Mouse (Mus musculus): ENCODE measurements around the gene Vsig10. TPM values are rescaled to one million over a fixed set of nuclear protein-coding genes. Genes with fewer than 3 reads are reported as not detected.

Vsig10 gene
- polyA plus RNA-seq, 1 experiment from 2014 or later, result 2.7 TPM

- DNase-seq (ENCODE audit: low spot score), result no peak
- no peak overlapping the region for H3K4me3 ChIP-seq (ENCODE audit: low read depth, low read length)
- no peak overlapping the region for H3K9ac ChIP-seq (ENCODE audit: low read length)
- H3K4me1 ChIP-seq (ENCODE audit: control insufficient read depth, insufficient read depth, low read length), result peaks cover 8% of the 10 kb centered on the region; the same call in 1 of the 2 replicates
- WGBS, result 88% methylated on average over 8 of the region's 8 CpGs
- H3K36me3 ChIP-seq (ENCODE audit: control insufficient read depth, insufficient read depth, low read length), result peaks cover 5% of the 10 kb centered on the region; the same call in 1 of the 2 replicates
- no peak overlapping the region for H3K4me2 ChIP-seq (ENCODE audit: low read depth, severe bottlenecking)
- ATAC-seq (ENCODE audit: insufficient number of reproducible peaks, low FRiP score, low TSS enrichment, low read depth), result no peak
- H3K27ac ChIP-seq (replicated peaks; ENCODE audit: low read depth, low read length), result no peak overlapping the region
- no peaks in the 10 kb centered on the region for H3K9me3 ChIP-seq (ENCODE audit: control insufficient read depth, low read length)
- no peaks in the 10 kb centered on the region for H3K27me3 ChIP-seq (ENCODE audit: control insufficient read depth, insufficient read depth, low read length)
Observed at GRCm38 (mm10) chr5:117282360-117282759, 36.5 kb upstream of the Vsig10 start.

GRCm38 (mm10) chr5:117284029-117284428, 34.9 kb upstream of the Vsig10 start:
- Histone ChIP-seq H3K9me3 (ENCODE audit: control insufficient read depth, low read length) (no peaks in the 10 kb centered on the region), H3K4me2 (ENCODE audit: low read depth, severe bottlenecking) (no peak overlapping the region), H3K4me1 (ENCODE audit: control insufficient read depth, insufficient read depth, low read length) (peaks cover 12% of the 10 kb centered on the region; the same call in 1 of the 2 replicates), H3K36me3 (ENCODE audit: control insufficient read depth, insufficient read depth, low read length) (peaks cover 5% of the 10 kb centered on the region; the same call in 1 of the 2 replicates), H3K27me3 (ENCODE audit: control insufficient read depth, insufficient read depth, low read length) (no peaks in the 10 kb centered on the region), H3K9ac (ENCODE audit: low read length) (no peak overlapping the region), H3K4me3 (ENCODE audit: low read depth, low read length) (no peak overlapping the region), H3K27ac (replicated peaks; ENCODE audit: low read depth, low read length) (no peak overlapping the region)
- WGBS, result 90% methylated on average over 9 of the region's 9 CpGs
- no peak for ATAC-seq (ENCODE audit: insufficient number of reproducible peaks, low FRiP score, low TSS enrichment, low read depth)
- DNase-seq (ENCODE audit: low spot score), result no peak

- no peak for DNase-seq (ENCODE audit: low spot score)
- Histone ChIP-seq H3K27me3 (ENCODE audit: control insufficient read depth, insufficient read depth, low read length) (no peaks in the 10 kb centered on the region), H3K9me3 (ENCODE audit: control insufficient read depth, low read length) (no peaks in the 10 kb centered on the region), H3K4me3 (ENCODE audit: low read depth, low read length) (no peak overlapping the region), H3K27ac (replicated peaks; ENCODE audit: low read depth, low read length) (no peak overlapping the region), H3K36me3 (ENCODE audit: control insufficient read depth, insufficient read depth, low read length) (peaks cover 5% of the 10 kb centered on the region; the same call in 1 of the 2 replicates), H3K4me1 (ENCODE audit: control insufficient read depth, insufficient read depth, low read length) (peaks cover 12% of the 10 kb centered on the region; the same call in 1 of the 2 replicates), H3K9ac (ENCODE audit: low read length) (no peak overlapping the region), H3K4me2 (ENCODE audit: low read depth, severe bottlenecking) (no peak overlapping the region)
- no peak for ATAC-seq (ENCODE audit: insufficient number of reproducible peaks, low FRiP score, low TSS enrichment, low read depth)
- WGBS, result 92% methylated on average over 7 of the region's 7 CpGs
Observed at GRCm38 (mm10) chr5:117284682-117285081, 34.2 kb upstream of the Vsig10 start.

- ATAC-seq (ENCODE audit: insufficient number of reproducible peaks, low FRiP score, low TSS enrichment, low read depth) (no peak), DNase-seq (ENCODE audit: low spot score) (no peak)
- 86% methylated on average over 4 of the region's 4 CpGs for WGBS
- H3K27ac ChIP-seq (replicated peaks; ENCODE audit: low read depth, low read length), result no peak overlapping the region
- H3K9me3 ChIP-seq (ENCODE audit: control insufficient read depth, low read length), result no peaks in the 10 kb centered on the region
- H3K4me3 ChIP-seq (ENCODE audit: low read depth, low read length), result no peak overlapping the region
- H3K36me3 ChIP-seq (ENCODE audit: control insufficient read depth, insufficient read depth, low read length), result peaks cover 5% of the 10 kb centered on the region; the same call in 1 of the 2 replicates
- H3K27me3 ChIP-seq (ENCODE audit: control insufficient read depth, insufficient read depth, low read length), result no peaks in the 10 kb centered on the region
- H3K4me2 ChIP-seq (ENCODE audit: low read depth, severe bottlenecking), result no peak overlapping the region
- peaks cover 12% of the 10 kb centered on the region; the same call in 1 of the 2 replicates for H3K4me1 ChIP-seq (ENCODE audit: control insufficient read depth, insufficient read depth, low read length)
- H3K9ac ChIP-seq (ENCODE audit: low read length), result no peak overlapping the region
Observed at GRCm38 (mm10) chr5:117285266-117285665, 33.6 kb upstream of the Vsig10 start.

- H3K36me3 ChIP-seq (ENCODE audit: control insufficient read depth, insufficient read depth, low read length), result peaks cover 5% of the 10 kb centered on the region; the same call in 1 of the 2 replicates
- peak overlapping the region; percentile 81 for H3K4me3 ChIP-seq (ENCODE audit: low read depth, low read length)
- peaks cover 12% of the 10 kb centered on the region; the same call in 1 of the 2 replicates for H3K4me1 ChIP-seq (ENCODE audit: control insufficient read depth, insufficient read depth, low read length)
- no peaks in the 10 kb centered on the region for H3K27me3 ChIP-seq (ENCODE audit: control insufficient read depth, insufficient read depth, low read length)
- DNase-seq (ENCODE audit: low spot score), result no peak
- no peak overlapping the region for H3K27ac ChIP-seq (replicated peaks; ENCODE audit: low read depth, low read length)
- ATAC-seq (ENCODE audit: insufficient number of reproducible peaks, low FRiP score, low TSS enrichment, low read depth), result no peak
- H3K9me3 ChIP-seq (ENCODE audit: control insufficient read depth, low read length), result no peaks in the 10 kb centered on the region
- WGBS, result 45% methylated on average over 3 of the region's 3 CpGs
- H3K9ac ChIP-seq (ENCODE audit: low read length), result peak overlapping the region; percentile 92
- peak overlapping the region; percentile 58 for H3K4me2 ChIP-seq (ENCODE audit: low read depth, severe bottlenecking)
Observed at GRCm38 (mm10) chr5:117286286-117286685, 32.6 kb upstream of the Vsig10 start.

GRCm38 (mm10) chr5:117286831-117287822, 31.8 kb upstream of the Vsig10 start, which contains the start of gene Pebp1:
Gene Pebp1, minus strand, starts transcription at chr5:117287625.
- no peaks in the 10 kb centered on the region for H3K9me3 ChIP-seq (ENCODE audit: control insufficient read depth, low read length)

GRCm38 (mm10) chr5:117289646-117290045, 29.2 kb upstream of the Vsig10 start:
- Histone ChIP-seq H3K27ac (replicated peaks; ENCODE audit: low read depth, low read length) (no peak overlapping the region), H3K4me2 (ENCODE audit: low read depth, severe bottlenecking) (no peak overlapping the region), H3K4me1 (ENCODE audit: control insufficient read depth, insufficient read depth, low read length) (peaks cover 12% of the 10 kb centered on the region; the same call in 1 of the 2 replicates), H3K4me3 (ENCODE audit: low read depth, low read length) (no peak overlapping the region), H3K27me3 (ENCODE audit: control insufficient read depth, insufficient read depth, low read length) (no peaks in the 10 kb centered on the region), H3K9me3 (ENCODE audit: control insufficient read depth, low read length) (no peaks in the 10 kb centered on the region), H3K36me3 (ENCODE audit: control insufficient read depth, insufficient read depth, low read length) (no peaks in the 10 kb centered on the region; the same call in 1 of the 2 replicates), H3K9ac (ENCODE audit: low read length) (no peak overlapping the region)
- DNase-seq (ENCODE audit: low spot score), result no peak
- no peak for ATAC-seq (ENCODE audit: insufficient number of reproducible peaks, low FRiP score, low TSS enrichment, low read depth)

More at GRCm38 (mm10) chr5:117286831-117287822, 31.8 kb upstream of the Vsig10 start, which contains the start of gene Pebp1:
- ATAC-seq (ENCODE audit: insufficient number of reproducible peaks, low FRiP score, low TSS enrichment, low read depth) (peak; percentile 91), DNase-seq (ENCODE audit: low spot score) (peak; percentile 97)
- under 1% methylated on average over 73 of the region's 77 CpGs for WGBS
- Histone ChIP-seq H3K4me3 (ENCODE audit: low read depth, low read length) (peak within 1 kb of the TSS; percentile 81), H3K4me2 (ENCODE audit: low read depth, severe bottlenecking) (peak within 1 kb of the TSS; percentile 58), H3K27me3 (ENCODE audit: control insufficient read depth, insufficient read depth, low read length) (no peaks in the 10 kb centered on the region), H3K4me1 (ENCODE audit: control insufficient read depth, insufficient read depth, low read length) (peaks cover 12% of the 10 kb centered on the region; the same call in 1 of the 2 replicates), H3K36me3 (ENCODE audit: control insufficient read depth, insufficient read depth, low read length) (peaks cover 5% of the 10 kb centered on the region; the same call in 1 of the 2 replicates), H3K27ac (replicated peaks; ENCODE audit: low read depth, low read length) (peak within 1 kb of the TSS; percentile 42), H3K9ac (ENCODE audit: low read length) (peak within 1 kb of the TSS; percentile 92)

- ATAC-seq (ENCODE audit: insufficient number of reproducible peaks, low FRiP score, low TSS enrichment, low read depth) (no peak), DNase-seq (ENCODE audit: low spot score) (no peak)
- Histone ChIP-seq H3K27ac (replicated peaks; ENCODE audit: low read depth, low read length) (no peak overlapping the region), H3K4me3 (ENCODE audit: low read depth, low read length) (no peak overlapping the region), H3K9ac (ENCODE audit: low read length) (no peak overlapping the region), H3K27me3 (ENCODE audit: control insufficient read depth, insufficient read depth, low read length) (no peaks in the 10 kb centered on the region), H3K9me3 (ENCODE audit: control insufficient read depth, low read length) (no peaks in the 10 kb centered on the region), H3K36me3 (ENCODE audit: control insufficient read depth, insufficient read depth, low read length) (no peaks in the 10 kb centered on the region), H3K4me1 (ENCODE audit: control insufficient read depth, insufficient read depth, low read length) (peaks cover 12% of the 10 kb centered on the region; the same call in 1 of the 2 replicates), H3K4me2 (ENCODE audit: low read depth, severe bottlenecking) (no peak overlapping the region)
- WGBS, result 95% methylated on average over 2 of the region's 2 CpGs
Observed at GRCm38 (mm10) chr5:117290081-117290480, 28.8 kb upstream of the Vsig10 start.

Measured in limb, embryonic 11.5 days (tissue).